Mouse (Mus musculus): Measurements from ENCODE around the gene Ninl.

DNA sequence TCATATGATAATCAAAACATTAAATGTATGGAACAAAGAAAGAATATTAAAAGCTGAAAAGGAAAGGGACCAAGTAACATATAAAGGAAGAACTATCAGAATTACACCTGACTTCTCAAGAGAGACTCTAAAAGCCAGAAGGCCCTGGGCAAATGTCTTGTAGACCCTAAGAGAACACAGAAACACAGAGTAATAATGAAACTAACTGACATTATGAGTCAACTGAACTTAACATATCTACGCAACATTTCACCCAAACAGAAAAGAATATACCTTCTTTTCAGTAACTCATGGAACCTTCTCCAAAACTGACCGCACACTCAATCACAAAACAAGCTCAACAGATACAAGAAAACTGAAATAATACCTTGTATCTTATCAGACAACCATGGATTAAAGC is 53.8 kb downstream of the Ninl start:
- TF ChIP-seq CTCF (IDR thresholded peaks at IDR 0.05; ENCODE audit: extremely low read depth, insufficient read length, insufficient replicate concordance, low read depth, low read length) (no peak), POLR2A (IDR thresholded peaks at IDR 0.05; ENCODE audit: low read depth, low read length) (no peak)
